Mouse (Mus musculus): ENCODE results near the gene Col5a3.

GRCm38 (mm10) chr9:20726134-20726858 is 88.6 kb downstream of the Col5a3 start:
- TF ChIP-seq CTCF (IDR thresholded peaks at IDR 0.05; ENCODE audit: borderline replicate concordance, insufficient read depth, low read length) = no peak
- no peak for TF ChIP-seq POLR2A (IDR thresholded peaks at IDR 0.05; ENCODE audit: low read depth, low read length)
